11 mouse cellular contexts compared by ENCODE assay signal in genomic region chr3:96541328-96542078, GRCm38 (mm10). TPM values are rescaled to one million over a fixed set of nuclear protein-coding genes. Genes with fewer than 3 reads are reported as not detected.
A peak's percentile ranks its signal among the peaks of the same experiment; 100 is the strongest.
DNase-seq lines count a peak whose midpoint lies in the region; ATAC-seq lines count a peak whose summit lies in the region.
"Had no signal": no experiment of that assay in that cellular context is flagged by ENCODE, and none has a peak within 500 bp of the region (broad histone marks: within the 10 kb centered on the region; RNA-seq: fewer than 3 reads in every experiment).

No protein-coding gene starts in this region.

- 0 out of 2 replicates have a peak overlapping the region, but pooled peaks have one; percentile 29 for H3K9ac ChIP-seq in forebrain, embryonic 14.5 days (ENCODE audit: low read length)
- no peak overlapping the region for H3K9ac ChIP-seq in forebrain, embryonic 12.5 days
- H3K9ac ChIP-seq in neural tube, embryonic 14.5 days (replicated peaks; ENCODE audit: low read depth, low read length): no peak overlapping the region
- no peak overlapping the region; the same call in 1 of the 2 replicates for H3K9ac ChIP-seq in neural tube, embryonic 15.5 days (replicated peaks)
- peak overlapping the region; percentile 29; the same call in 1 of the 2 replicates for H3K9ac ChIP-seq in hindbrain, embryonic 13.5 days
- H3K9ac ChIP-seq in stomach, embryonic 16.5 days (ENCODE audit: low read length): peak overlapping the region; percentile 58

- 20% methylated on average over 14 of the region's 14 CpGs for WGBS in forebrain, embryonic 14.5 days
- 19% methylated on average over 14 of the region's 14 CpGs for WGBS in forebrain, embryonic 12.5 days
- WGBS in neural tube, embryonic 14.5 days: 25% methylated on average over 14 of the region's 14 CpGs
- WGBS in neural tube, embryonic 15.5 days: 25% methylated on average over 14 of the region's 14 CpGs
- WGBS in hindbrain, embryonic 13.5 days: 28% methylated on average over 14 of the region's 14 CpGs
- WGBS in stomach, embryonic 16.5 days: 18% methylated on average over 14 of the region's 14 CpGs

- no peak for ATAC-seq in forebrain, embryonic 14.5 days
- no peak; the same call in 1 of the 2 replicates for ATAC-seq in forebrain, embryonic 12.5 days (ENCODE audit: low FRiP score)
- peak; percentile 58; the same call in 1 of the 2 replicates for ATAC-seq in neural tube, embryonic 14.5 days (ENCODE audit: low read depth)
- ATAC-seq in neural tube, embryonic 15.5 days (ENCODE audit: low FRiP score): no peak
- no peak for ATAC-seq in hindbrain, embryonic 13.5 days (ENCODE audit: low FRiP score)
- no peak for ATAC-seq in stomach, embryonic 16.5 days (ENCODE audit: insufficient read depth, low FRiP score)
- ATAC-seq in erythroblast, adult 5-6 weeks (replicated peaks; ENCODE audit: low FRiP score, poor library complexity, severe bottlenecking): no peak

- no peak overlapping the region for H3K4me2 ChIP-seq in forebrain, embryonic 14.5 days (ENCODE audit: low read length)
- H3K4me2 ChIP-seq in forebrain, embryonic 12.5 days: no peak overlapping the region
- H3K4me2 ChIP-seq in neural tube, embryonic 14.5 days (ENCODE audit: low read depth, low read length): no peak overlapping the region
- H3K4me2 ChIP-seq in neural tube, embryonic 15.5 days: no peak overlapping the region
- no peak overlapping the region for H3K4me2 ChIP-seq in hindbrain, embryonic 13.5 days
- H3K4me2 ChIP-seq in stomach, embryonic 16.5 days (ENCODE audit: low read depth, low read length): no peak overlapping the region
- H3K4me2 ChIP-seq: heart, embryonic 11.5 days had no signal

- DNase-seq in forebrain, embryonic 14.5 days (ENCODE audit: low spot score): peak; percentile 45
- DNase-seq in right cerebral cortex, postnatal 10 days (ENCODE audit: low spot score in 2 of 2): no peak
- DNase-seq: cerebellum, adult 2 months had no signal

- no peak overlapping the region for H3K27ac ChIP-seq in forebrain, embryonic 14.5 days (ENCODE audit: low read depth, low read length)
- no peak overlapping the region for H3K27ac ChIP-seq in forebrain, embryonic 12.5 days
- H3K27ac ChIP-seq in neural tube, embryonic 14.5 days (ENCODE audit: low read depth, low read length): no peak overlapping the region
- no peak overlapping the region for H3K27ac ChIP-seq in neural tube, embryonic 15.5 days (replicated peaks)
- no peak overlapping the region for H3K27ac ChIP-seq in hindbrain, embryonic 13.5 days
- no peak overlapping the region for H3K27ac ChIP-seq in stomach, embryonic 16.5 days (ENCODE audit: low read length)

- no peak overlapping the region for H3K4me3 ChIP-seq in forebrain, embryonic 14.5 days (ENCODE audit: low read depth, low read length)
- no peak overlapping the region for H3K4me3 ChIP-seq in forebrain, embryonic 12.5 days (replicated peaks)
- no peak overlapping the region for H3K4me3 ChIP-seq in neural tube, embryonic 14.5 days (ENCODE audit: low read depth, low read length)
- no peak overlapping the region for H3K4me3 ChIP-seq in neural tube, embryonic 15.5 days (replicated peaks)
- no peak overlapping the region for H3K4me3 ChIP-seq in hindbrain, embryonic 13.5 days
- H3K4me3 ChIP-seq in stomach, embryonic 16.5 days (replicated peaks; ENCODE audit: low read length): no peak overlapping the region

- no peaks in the 10 kb centered on the region for H3K4me1 ChIP-seq in forebrain, embryonic 14.5 days (ENCODE audit: control insufficient read depth, insufficient read depth, low read length)
- no peaks in the 10 kb centered on the region for H3K4me1 ChIP-seq in forebrain, embryonic 12.5 days
- H3K4me1 ChIP-seq in neural tube, embryonic 14.5 days (ENCODE audit: control insufficient read depth, insufficient read depth, low read length): no peaks in the 10 kb centered on the region
- H3K4me1 ChIP-seq in neural tube, embryonic 15.5 days: 0 out of 2 replicates have a peak, but pooled peaks cover 3% of the 10 kb centered on the region
- no peaks in the 10 kb centered on the region; the same call in 1 of the 2 replicates for H3K4me1 ChIP-seq in hindbrain, embryonic 13.5 days (replicated peaks)
- H3K4me1 ChIP-seq in stomach, embryonic 16.5 days (ENCODE audit: control insufficient read depth, insufficient read depth, low read length): no peaks in the 10 kb centered on the region

- no peaks in the 10 kb centered on the region for H3K36me3 ChIP-seq in forebrain, embryonic 14.5 days (ENCODE audit: control insufficient read depth, insufficient read depth, low read length)
- H3K36me3 ChIP-seq in forebrain, embryonic 12.5 days (replicated peaks): no peaks in the 10 kb centered on the region
- no peaks in the 10 kb centered on the region for H3K36me3 ChIP-seq in neural tube, embryonic 14.5 days (ENCODE audit: control insufficient read depth, insufficient read depth, low read length)
- H3K36me3 ChIP-seq in neural tube, embryonic 15.5 days: no peaks in the 10 kb centered on the region
- H3K36me3 ChIP-seq in hindbrain, embryonic 13.5 days: no peaks in the 10 kb centered on the region
- no peaks in the 10 kb centered on the region for H3K36me3 ChIP-seq in stomach, embryonic 16.5 days (ENCODE audit: control insufficient read depth, insufficient read depth, low read length)

- H3K27me3 ChIP-seq in forebrain, embryonic 14.5 days (replicated peaks; ENCODE audit: control insufficient read depth, insufficient read depth, low read length): no peaks in the 10 kb centered on the region
- peaks cover 5% of the 10 kb centered on the region; the same call in 1 of the 2 replicates for H3K27me3 ChIP-seq in forebrain, embryonic 12.5 days
- H3K27me3 ChIP-seq in neural tube, embryonic 14.5 days (ENCODE audit: control insufficient read depth, insufficient read depth, low read length): no peaks in the 10 kb centered on the region
- H3K27me3 ChIP-seq in neural tube, embryonic 15.5 days (replicated peaks): no peaks in the 10 kb centered on the region
- 0 out of 2 replicates have a peak, but pooled peaks cover 14% of the 10 kb centered on the region for H3K27me3 ChIP-seq in hindbrain, embryonic 13.5 days
- H3K27me3 ChIP-seq in stomach, embryonic 16.5 days (ENCODE audit: control insufficient read depth, insufficient read depth, low read length): 0 out of 2 replicates have a peak, but pooled peaks cover 4% of the 10 kb centered on the region

- no peaks in the 10 kb centered on the region for H3K9me3 ChIP-seq in forebrain, embryonic 14.5 days (replicated peaks; ENCODE audit: control insufficient read depth, low read length)
- H3K9me3 ChIP-seq in forebrain, embryonic 12.5 days: no peaks in the 10 kb centered on the region
- H3K9me3 ChIP-seq in neural tube, embryonic 14.5 days (ENCODE audit: control insufficient read depth, low read length): no peaks in the 10 kb centered on the region
- H3K9me3 ChIP-seq in neural tube, embryonic 15.5 days (replicated peaks): no peaks in the 10 kb centered on the region
- no peaks in the 10 kb centered on the region for H3K9me3 ChIP-seq in hindbrain, embryonic 13.5 days
- no peaks in the 10 kb centered on the region for H3K9me3 ChIP-seq in stomach, embryonic 16.5 days (replicated peaks; ENCODE audit: control insufficient read depth, low read length)

RNA-seq across cellular contexts. Expression of gene Txnip, which starts 16.3 kb away (rescaled TPM):
- polyA plus RNA-seq in forebrain, embryonic 14.5 days (2014; fragmentation: Nextera tagmentation; extraction: Ambion mirVana): 60.7 and 79.0 TPM in 2 replicates
- polyA plus RNA-seq in forebrain, embryonic 12.5 days (2016; fragmentation: Nextera tagmentation; extraction: Ambion mirVana): 40.4 and 40.8 TPM in 2 replicates
- polyA plus RNA-seq in neural tube, embryonic 14.5 days (2014; fragmentation: Nextera tagmentation; extraction: Ambion mirVana): 48.9 and 75.6 TPM in 2 replicates
- 52.5 and 72.5 TPM in 2 replicates for polyA plus RNA-seq in neural tube, embryonic 15.5 days (2015; fragmentation: Nextera tagmentation; extraction: Ambion mirVana)
- polyA plus RNA-seq in hindbrain, embryonic 13.5 days (2015; fragmentation: Nextera tagmentation; extraction: Ambion mirVana): 60.5 and 67.6 TPM in 2 replicates
- polyA plus RNA-seq in stomach, embryonic 16.5 days (2015; fragmentation: Nextera tagmentation; extraction: Ambion mirVana): 164 and 179 TPM in 2 replicates
- 125 and 174 TPM in 2 replicates for total RNA-seq in erythroblast, adult 5-6 weeks (2015; ENCODE audit: low replicate concordance)
- total RNA-seq in erythroblast, adult 5-6 weeks (2017; ENCODE audit: low replicate concordance): 113 and 122 TPM in 2 replicates

RNA-seq across cellular contexts. Expression of gene Hfe2, which starts 16.5 kb away (rescaled TPM):
- 0.41 and 0.52 TPM in 2 replicates for polyA plus RNA-seq in forebrain, embryonic 14.5 days (2014; fragmentation: Nextera tagmentation; extraction: Ambion mirVana)
- 0.54 and 0.84 TPM in 2 replicates for polyA plus RNA-seq in forebrain, embryonic 12.5 days (2016; fragmentation: Nextera tagmentation; extraction: Ambion mirVana)
- polyA plus RNA-seq in neural tube, embryonic 14.5 days (2014; fragmentation: Nextera tagmentation; extraction: Ambion mirVana): 1.3 and 2.0 TPM in 2 replicates
- polyA plus RNA-seq in neural tube, embryonic 15.5 days (2015; fragmentation: Nextera tagmentation; extraction: Ambion mirVana): 2.4 and 3.0 TPM in 2 replicates
- polyA plus RNA-seq in hindbrain, embryonic 13.5 days (2015; fragmentation: Nextera tagmentation; extraction: Ambion mirVana): 0.89 and 0.92 TPM in 2 replicates
- 0.50 and 3.8 TPM in 2 replicates for polyA plus RNA-seq in stomach, embryonic 16.5 days (2015; fragmentation: Nextera tagmentation; extraction: Ambion mirVana)
- total RNA-seq in erythroblast, adult 5-6 weeks (2015; ENCODE audit: low replicate concordance): not detected in 2 replicates
- 0.17 TPM in 1 of 2 replicates, not detected in the other for total RNA-seq in erythroblast, adult 5-6 weeks (2017; ENCODE audit: low replicate concordance)

RNA-seq across cellular contexts. Expression of gene Gm16253, which starts 35.3 kb away (rescaled TPM):
- 0.45 TPM in 1 of 2 replicates, not detected in the other for polyA plus RNA-seq in forebrain, embryonic 14.5 days (2014; fragmentation: Nextera tagmentation; extraction: Ambion mirVana)
- 1.3 and 1.7 TPM in 2 replicates for polyA plus RNA-seq in forebrain, embryonic 12.5 days (2016; fragmentation: Nextera tagmentation; extraction: Ambion mirVana)
- 0.90 and 1.2 TPM in 2 replicates for polyA plus RNA-seq in neural tube, embryonic 14.5 days (2014; fragmentation: Nextera tagmentation; extraction: Ambion mirVana)
- 1.8 TPM in 2 replicates for polyA plus RNA-seq in neural tube, embryonic 15.5 days (2015; fragmentation: Nextera tagmentation; extraction: Ambion mirVana)
- polyA plus RNA-seq in hindbrain, embryonic 13.5 days (2015; fragmentation: Nextera tagmentation; extraction: Ambion mirVana): 1.2 and 1.6 TPM in 2 replicates
- 0.89 and 1.1 TPM in 2 replicates for polyA plus RNA-seq in stomach, embryonic 16.5 days (2015; fragmentation: Nextera tagmentation; extraction: Ambion mirVana)
- not detected in 2 replicates for total RNA-seq in erythroblast, adult 5-6 weeks (2015; ENCODE audit: low replicate concordance)
- not detected in 2 replicates for total RNA-seq in erythroblast, adult 5-6 weeks (2017; ENCODE audit: low replicate concordance)
- total RNA-seq: left cerebral cortex, postnatal 25 days had no signal
- polyA plus RNA-seq: cerebellum, adult 2 months had no signal

RNA-seq across cellular contexts. Expression of gene Polr3gl, which starts 52.5 kb away (rescaled TPM):
- 8.0 and 8.2 TPM in 2 replicates for polyA plus RNA-seq in forebrain, embryonic 14.5 days (2014; fragmentation: Nextera tagmentation; extraction: Ambion mirVana)
- 40.1 and 40.7 TPM in 2 replicates for polyA plus RNA-seq in forebrain, embryonic 12.5 days (2016; fragmentation: Nextera tagmentation; extraction: Ambion mirVana)
- 20.5 and 22.9 TPM in 2 replicates for polyA plus RNA-seq in neural tube, embryonic 14.5 days (2014; fragmentation: Nextera tagmentation; extraction: Ambion mirVana)
- polyA plus RNA-seq in neural tube, embryonic 15.5 days (2015; fragmentation: Nextera tagmentation; extraction: Ambion mirVana): 35.2 and 35.8 TPM in 2 replicates
- polyA plus RNA-seq in hindbrain, embryonic 13.5 days (2015; fragmentation: Nextera tagmentation; extraction: Ambion mirVana): 38.3 and 39.3 TPM in 2 replicates
- 26.4 and 29.8 TPM in 2 replicates for polyA plus RNA-seq in stomach, embryonic 16.5 days (2015; fragmentation: Nextera tagmentation; extraction: Ambion mirVana)
- total RNA-seq in erythroblast, adult 5-6 weeks (2015; ENCODE audit: low replicate concordance): 7.3 and 17.7 TPM in 2 replicates
- total RNA-seq in erythroblast, adult 5-6 weeks (2017; ENCODE audit: low replicate concordance): 3.9 and 16.5 TPM in 2 replicates

RNA-seq across cellular contexts. Expression of gene Ankrd34a, which starts 54.9 kb away (rescaled TPM):
- 11.8 and 14.9 TPM in 2 replicates for polyA plus RNA-seq in forebrain, embryonic 14.5 days (2014; fragmentation: Nextera tagmentation; extraction: Ambion mirVana)
- 4.0 and 4.4 TPM in 2 replicates for polyA plus RNA-seq in forebrain, embryonic 12.5 days (2016; fragmentation: Nextera tagmentation; extraction: Ambion mirVana)
- 18.6 and 21.0 TPM in 2 replicates for polyA plus RNA-seq in neural tube, embryonic 14.5 days (2014; fragmentation: Nextera tagmentation; extraction: Ambion mirVana)
- polyA plus RNA-seq in neural tube, embryonic 15.5 days (2015; fragmentation: Nextera tagmentation; extraction: Ambion mirVana): 18.6 and 21.0 TPM in 2 replicates
- 9.7 and 10.5 TPM in 2 replicates for polyA plus RNA-seq in hindbrain, embryonic 13.5 days (2015; fragmentation: Nextera tagmentation; extraction: Ambion mirVana)
- 2.2 and 2.7 TPM in 2 replicates for polyA plus RNA-seq in stomach, embryonic 16.5 days (2015; fragmentation: Nextera tagmentation; extraction: Ambion mirVana)
- total RNA-seq in erythroblast, adult 5-6 weeks (2015; ENCODE audit: low replicate concordance): not detected in 2 replicates
- not detected in 2 replicates for total RNA-seq in erythroblast, adult 5-6 weeks (2017; ENCODE audit: low replicate concordance)

Comparison
In these comparisons a context has a peak if more than half of its experiments do, and no peak if none do; other contexts are left out.
1. H3K9ac ChIP-seq: peak in forebrain, embryonic 14.5 days (single experiment), hindbrain, embryonic 13.5 days (single experiment) and stomach, embryonic 16.5 days (single experiment); none in forebrain, embryonic 12.5 days (single experiment), neural tube, embryonic 14.5 days (single experiment) and neural tube, embryonic 15.5 days (single experiment).